Mouse (Mus musculus): ENCODE measurements at regions not wholly inside any gene's neighbourhood (a gene's known extent, or its start where the extent isn't known, plus 50 kb on each side); places are given as distances from the start of the nearest gene placed in this dataset.

DNA sequence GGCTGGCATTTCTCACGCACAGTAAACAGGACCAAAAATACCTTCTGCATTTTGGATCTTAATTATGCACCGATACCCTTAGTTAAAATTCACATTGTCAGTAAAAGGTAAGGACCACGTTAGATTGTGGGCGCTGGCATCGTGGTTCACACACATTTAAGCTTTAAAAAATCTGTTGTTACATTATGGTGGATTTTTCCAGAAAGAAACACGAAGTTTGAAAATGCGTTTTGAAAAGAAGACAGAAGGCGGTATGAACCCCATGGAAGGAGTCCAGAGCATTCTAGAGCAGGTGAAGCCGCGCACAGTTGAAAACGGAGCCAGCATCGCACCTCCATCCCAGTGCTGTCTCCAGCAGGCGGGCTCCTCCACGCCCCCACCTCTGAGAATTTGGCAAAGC is 94.6 kb upstream of the Zfp64 start:
- ATAC-seq (ENCODE audit: low FRiP score, low TSS enrichment) = no peak
- no peaks in the 10 kb centered on the region for H3K36me3 ChIP-seq (ENCODE audit: control insufficient read depth, insufficient read depth, low read length)
- H3K27me3 ChIP-seq (ENCODE audit: control insufficient read depth, insufficient read depth, low read length) = no peaks in the 10 kb centered on the region
- H3K9ac ChIP-seq (ENCODE audit: low read depth, low read length) = no peak overlapping the region
- no peak overlapping the region for H3K27ac ChIP-seq (ENCODE audit: low read depth, low read length)
- H3K4me3 ChIP-seq (ENCODE audit: low read length) = no peak overlapping the region
- H3K4me1 ChIP-seq (ENCODE audit: control insufficient read depth, insufficient read depth, low read length) = no peaks in the 10 kb centered on the region
- no peak overlapping the region for H3K4me2 ChIP-seq (replicated peaks; ENCODE audit: low read depth, low read length)
- no peaks in the 10 kb centered on the region for H3K9me3 ChIP-seq (ENCODE audit: control insufficient read depth, low read length)
- WGBS = 89% methylated on average over 14 of the region's 14 CpGs

DNA sequence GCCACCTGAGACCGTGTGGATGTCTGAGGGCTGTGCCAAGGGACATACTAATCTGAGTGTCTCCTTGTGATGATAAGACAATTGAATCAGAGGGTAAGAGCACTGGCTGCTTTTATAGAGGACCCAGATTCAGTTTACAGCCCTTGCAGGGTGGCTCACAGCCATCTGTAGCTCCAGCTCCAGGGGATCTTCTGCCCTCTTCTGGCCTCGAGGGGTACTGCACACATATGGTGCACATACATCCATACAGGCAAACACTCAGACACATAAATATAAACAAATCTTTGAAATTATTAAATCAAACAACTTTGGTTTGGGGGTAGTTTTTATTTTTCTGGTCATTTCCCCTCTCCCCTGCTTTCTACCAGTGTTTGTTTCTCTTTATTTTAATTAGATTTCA is 86.4 kb upstream of the Zfp64 start:
- H3K4me1 ChIP-seq (ENCODE audit: control insufficient read depth, insufficient read depth, low read length) = no peaks in the 10 kb centered on the region
- no peak overlapping the region for H3K4me2 ChIP-seq (replicated peaks; ENCODE audit: low read depth, low read length)
- 100% methylated on average over 2 of the region's 2 CpGs for WGBS
- no peak overlapping the region for H3K4me3 ChIP-seq (ENCODE audit: low read length)
- ATAC-seq (ENCODE audit: low FRiP score, low TSS enrichment) = no peak
- H3K27me3 ChIP-seq (ENCODE audit: control insufficient read depth, insufficient read depth, low read length) = no peaks in the 10 kb centered on the region
- no peaks in the 10 kb centered on the region for H3K36me3 ChIP-seq (ENCODE audit: control insufficient read depth, insufficient read depth, low read length)
- H3K9ac ChIP-seq (ENCODE audit: low read depth, low read length) = no peak overlapping the region
- H3K27ac ChIP-seq (ENCODE audit: low read depth, low read length) = no peak overlapping the region
- peaks cover 5% of the 10 kb centered on the region; the same call in 1 of the 2 replicates for H3K9me3 ChIP-seq (ENCODE audit: control insufficient read depth, low read length)

DNA sequence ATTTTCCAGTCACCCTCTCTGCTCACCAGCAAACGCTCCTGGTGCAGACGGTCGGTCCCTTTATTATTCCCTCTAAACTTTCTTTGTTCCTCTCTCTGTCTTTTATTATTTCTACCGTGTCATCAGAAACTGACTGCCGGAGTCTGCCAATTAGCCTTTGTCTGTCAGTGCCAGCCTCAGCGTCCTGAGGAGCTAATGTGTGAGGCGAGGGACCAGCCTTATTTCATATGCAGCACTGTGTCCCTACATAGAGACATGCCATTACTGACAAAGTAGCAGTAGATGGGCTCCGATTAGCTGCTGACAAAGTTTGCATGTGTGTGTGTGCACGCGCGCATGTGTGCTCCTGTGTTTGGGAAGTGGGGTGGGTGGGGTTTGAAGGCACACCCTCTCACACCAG is 82.6 kb upstream of the Zfp64 start:
- peaks cover 5% of the 10 kb centered on the region; the same call in 1 of the 2 replicates for H3K9me3 ChIP-seq (ENCODE audit: control insufficient read depth, low read length)
- H3K4me1 ChIP-seq (ENCODE audit: control insufficient read depth, insufficient read depth, low read length) = no peaks in the 10 kb centered on the region
- no peak overlapping the region for H3K27ac ChIP-seq (ENCODE audit: low read depth, low read length)
- ATAC-seq (ENCODE audit: low FRiP score, low TSS enrichment) = no peak
- no peaks in the 10 kb centered on the region for H3K36me3 ChIP-seq (ENCODE audit: control insufficient read depth, insufficient read depth, low read length)
- H3K27me3 ChIP-seq (ENCODE audit: control insufficient read depth, insufficient read depth, low read length) = no peaks in the 10 kb centered on the region
- no peak overlapping the region for H3K9ac ChIP-seq (ENCODE audit: low read depth, low read length)
- WGBS = 87% methylated on average over 11 of the region's 11 CpGs
- no peak overlapping the region for H3K4me2 ChIP-seq (replicated peaks; ENCODE audit: low read depth, low read length)
- no peak overlapping the region for H3K4me3 ChIP-seq (ENCODE audit: low read length)

DNA sequence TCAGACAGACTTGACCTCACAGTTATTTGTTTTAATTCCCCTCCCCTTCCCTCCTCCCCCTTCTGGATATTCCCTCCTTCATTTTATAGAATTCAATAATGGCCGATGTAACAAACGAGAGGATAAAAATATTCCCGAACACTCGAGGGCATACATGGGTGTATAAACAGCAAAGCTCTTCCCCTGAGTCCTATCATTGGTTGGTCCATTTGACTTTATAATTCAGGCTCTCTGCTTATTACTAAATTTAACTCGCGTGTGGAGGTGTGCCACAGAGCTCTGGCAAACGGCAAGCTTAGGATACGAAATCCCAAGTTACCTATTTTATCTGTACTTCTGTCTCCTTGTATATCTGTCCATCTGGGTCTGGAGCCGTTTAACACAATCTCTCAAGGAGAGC is 82.1 kb upstream of the Zfp64 start:
- H3K27me3 ChIP-seq (ENCODE audit: control insufficient read depth, insufficient read depth, low read length) = no peaks in the 10 kb centered on the region
- no peak for ATAC-seq (ENCODE audit: low FRiP score, low TSS enrichment)
- WGBS = 91% methylated on average over 9 of the region's 9 CpGs
- H3K4me2 ChIP-seq (replicated peaks; ENCODE audit: low read depth, low read length) = no peak overlapping the region
- H3K27ac ChIP-seq (ENCODE audit: low read depth, low read length) = no peak overlapping the region
- peaks cover 5% of the 10 kb centered on the region; the same call in 1 of the 2 replicates for H3K9me3 ChIP-seq (ENCODE audit: control insufficient read depth, low read length)
- no peaks in the 10 kb centered on the region for H3K4me1 ChIP-seq (ENCODE audit: control insufficient read depth, insufficient read depth, low read length)
- H3K36me3 ChIP-seq (ENCODE audit: control insufficient read depth, insufficient read depth, low read length) = no peaks in the 10 kb centered on the region
- H3K9ac ChIP-seq (ENCODE audit: low read depth, low read length) = no peak overlapping the region
- no peak overlapping the region for H3K4me3 ChIP-seq (ENCODE audit: low read length)

DNA sequence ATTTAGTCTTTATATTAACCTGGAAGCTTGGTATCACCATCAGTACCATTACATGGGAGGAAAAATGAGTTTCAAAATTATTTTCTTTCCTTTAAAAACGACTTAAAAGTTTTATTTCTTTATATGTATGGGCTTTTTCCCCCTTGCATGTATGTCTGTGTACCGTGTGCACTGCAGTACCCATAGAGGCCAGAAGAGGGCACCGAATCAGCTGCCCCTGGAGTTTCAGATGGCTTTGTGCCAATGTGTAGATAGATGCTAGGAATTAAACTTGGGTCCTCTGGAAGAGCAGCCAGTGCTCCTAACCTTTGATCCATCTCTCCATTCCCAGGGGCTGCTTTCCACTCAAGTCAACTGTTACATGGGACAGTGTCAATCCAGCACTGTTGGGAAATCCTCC is 79.9 kb upstream of the Zfp64 start:
- Histone ChIP-seq H3K4me3 (ENCODE audit: low read length) (no peak overlapping the region), H3K36me3 (ENCODE audit: control insufficient read depth, insufficient read depth, low read length) (no peaks in the 10 kb centered on the region), H3K4me1 (ENCODE audit: control insufficient read depth, insufficient read depth, low read length) (no peaks in the 10 kb centered on the region), H3K27ac (ENCODE audit: low read depth, low read length) (no peak overlapping the region), H3K9ac (ENCODE audit: low read depth, low read length) (no peak overlapping the region), H3K4me2 (replicated peaks; ENCODE audit: low read depth, low read length) (no peak overlapping the region), H3K9me3 (ENCODE audit: control insufficient read depth, low read length) (no peaks in the 10 kb centered on the region), H3K27me3 (ENCODE audit: control insufficient read depth, insufficient read depth, low read length) (no peaks in the 10 kb centered on the region)
- ATAC-seq (ENCODE audit: low FRiP score, low TSS enrichment) = no peak
- 33% methylated on average over 3 of the region's 3 CpGs for WGBS

DNA sequence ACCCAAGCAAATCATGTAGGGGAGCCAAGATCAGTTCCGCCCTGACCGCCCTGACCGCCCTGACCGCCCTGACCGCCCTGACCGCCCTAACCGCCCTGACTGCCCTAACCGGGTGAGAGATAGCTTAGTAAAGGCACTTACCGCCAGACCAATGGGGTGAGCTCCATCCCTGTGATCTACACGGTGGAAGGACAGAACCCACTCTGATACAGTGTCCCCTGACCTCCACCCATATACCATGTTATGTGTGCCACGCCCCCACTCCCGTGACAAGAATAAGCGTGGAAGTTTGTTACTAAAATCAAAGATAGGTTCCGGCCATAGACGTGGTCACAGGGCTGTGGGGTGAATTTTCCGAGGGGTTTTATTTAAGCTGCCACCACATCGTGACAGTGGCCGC is 78.6 kb upstream of the Zfp64 start:
- H3K4me1 ChIP-seq (ENCODE audit: control insufficient read depth, insufficient read depth, low read length) = no peaks in the 10 kb centered on the region
- no peak overlapping the region for H3K27ac ChIP-seq (ENCODE audit: low read depth, low read length)
- no peaks in the 10 kb centered on the region for H3K36me3 ChIP-seq (ENCODE audit: control insufficient read depth, insufficient read depth, low read length)
- H3K9me3 ChIP-seq (ENCODE audit: control insufficient read depth, low read length) = peaks cover 4% of the 10 kb centered on the region; the same call in 1 of the 2 replicates
- no peak overlapping the region for H3K4me2 ChIP-seq (replicated peaks; ENCODE audit: low read depth, low read length)
- no peak for ATAC-seq (ENCODE audit: low FRiP score, low TSS enrichment)
- 60% methylated on average over 18 of the region's 18 CpGs for WGBS
- H3K27me3 ChIP-seq (ENCODE audit: control insufficient read depth, insufficient read depth, low read length) = no peaks in the 10 kb centered on the region
- no peak overlapping the region for H3K9ac ChIP-seq (ENCODE audit: low read depth, low read length)
- H3K4me3 ChIP-seq (ENCODE audit: low read length) = no peak overlapping the region

DNA sequence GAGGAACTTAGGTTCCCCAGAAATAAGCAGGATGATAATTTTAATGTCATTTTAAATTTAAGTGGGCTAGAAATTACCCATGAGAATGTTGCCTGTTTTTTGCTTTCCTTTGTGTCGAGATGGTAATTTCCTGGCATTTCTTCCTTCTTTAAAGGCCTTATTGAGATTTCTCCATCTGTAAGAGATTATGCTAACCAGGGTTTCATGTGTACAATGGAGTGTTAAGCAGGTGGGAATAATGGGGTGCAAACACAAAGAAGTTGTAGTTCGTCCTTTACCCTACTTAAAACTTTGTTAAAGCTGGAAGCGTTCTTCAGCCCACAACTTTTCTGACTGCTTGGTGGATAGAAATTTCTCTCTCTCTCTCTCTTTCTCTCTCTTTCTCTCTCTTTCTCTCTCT is 77.8 kb upstream of the Zfp64 start:
- no peak overlapping the region for H3K4me2 ChIP-seq (replicated peaks; ENCODE audit: low read depth, low read length)
- H3K27me3 ChIP-seq (ENCODE audit: control insufficient read depth, insufficient read depth, low read length) = no peaks in the 10 kb centered on the region
- WGBS = 84% methylated on average over 3 of the region's 3 CpGs
- H3K27ac ChIP-seq (ENCODE audit: low read depth, low read length) = no peak overlapping the region
- no peak overlapping the region for H3K4me3 ChIP-seq (ENCODE audit: low read length)
- H3K9me3 ChIP-seq (ENCODE audit: control insufficient read depth, low read length) = peaks cover 4% of the 10 kb centered on the region; the same call in 1 of the 2 replicates
- no peak for ATAC-seq (ENCODE audit: low FRiP score, low TSS enrichment)
- no peak overlapping the region for H3K9ac ChIP-seq (ENCODE audit: low read depth, low read length)
- no peaks in the 10 kb centered on the region for H3K36me3 ChIP-seq (ENCODE audit: control insufficient read depth, insufficient read depth, low read length)
- H3K4me1 ChIP-seq (ENCODE audit: control insufficient read depth, insufficient read depth, low read length) = no peaks in the 10 kb centered on the region

DNA sequence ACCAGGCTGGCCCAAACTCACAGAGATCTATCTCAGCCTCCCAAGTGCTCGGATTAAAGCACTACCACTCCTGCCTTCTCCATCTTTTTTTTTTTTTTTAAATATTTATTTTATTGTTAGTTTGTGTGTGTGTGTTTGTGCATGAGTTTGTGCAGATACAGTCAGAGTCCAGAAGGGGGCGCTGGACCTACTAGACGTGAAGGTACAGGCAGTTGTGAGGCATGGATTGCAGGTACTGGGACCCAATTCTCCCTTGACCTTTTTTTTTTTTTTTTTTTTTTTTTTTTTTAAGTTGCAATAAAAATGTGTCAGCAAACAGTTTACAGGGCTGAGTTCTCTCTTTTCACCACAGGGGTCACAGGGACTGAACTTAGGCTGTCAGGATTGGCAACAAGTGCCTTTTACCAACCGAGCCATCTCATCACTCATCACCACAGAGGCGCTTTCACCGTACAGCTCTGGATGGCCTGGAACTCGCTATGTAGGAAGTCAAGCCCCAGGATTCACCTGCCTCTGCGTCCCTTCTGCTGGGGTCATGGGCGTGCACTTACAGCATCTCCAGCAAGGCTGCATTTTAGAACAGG is 73.2 kb upstream of the Zfp64 start:
- WGBS = 72% methylated on average over 9 of the region's 9 CpGs

DNA sequence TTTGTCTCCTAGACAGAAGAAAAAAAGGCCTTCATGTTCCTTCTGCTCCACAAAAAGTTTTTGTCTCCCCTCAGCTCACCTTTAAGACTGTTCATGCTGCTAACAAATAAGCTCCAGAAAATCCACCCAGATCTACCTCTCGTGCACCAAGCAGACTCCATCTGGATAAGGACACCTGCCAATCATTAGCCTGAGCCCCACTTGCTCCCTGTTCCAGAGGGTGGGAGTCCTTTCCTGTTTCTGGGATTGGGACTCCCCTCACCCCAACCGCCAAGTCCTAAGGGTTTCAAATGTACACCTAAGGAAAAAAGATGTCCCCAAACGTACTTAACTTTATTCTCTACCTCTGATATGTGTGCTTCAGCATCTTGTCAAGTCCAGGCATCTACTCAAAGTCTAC is 63.6 kb upstream of the Zfp64 start:
- 73% methylated on average over 3 of the region's 3 CpGs for WGBS
- Histone ChIP-seq H3K9ac (ENCODE audit: low read depth, low read length) (no peak overlapping the region), H3K9me3 (ENCODE audit: control insufficient read depth, low read length) (no peaks in the 10 kb centered on the region), H3K4me1 (ENCODE audit: control insufficient read depth, insufficient read depth, low read length) (no peaks in the 10 kb centered on the region), H3K4me3 (ENCODE audit: low read length) (no peak overlapping the region), H3K36me3 (ENCODE audit: control insufficient read depth, insufficient read depth, low read length) (no peaks in the 10 kb centered on the region), H3K27me3 (ENCODE audit: control insufficient read depth, insufficient read depth, low read length) (no peaks in the 10 kb centered on the region), H3K4me2 (replicated peaks; ENCODE audit: low read depth, low read length) (no peak overlapping the region), H3K27ac (ENCODE audit: low read depth, low read length) (no peak overlapping the region)
- no peak for ATAC-seq (ENCODE audit: low FRiP score, low TSS enrichment)

More for the DNA sequence above, 73.2 kb upstream of the Zfp64 start:
- Histone ChIP-seq H3K27me3 (ENCODE audit: control insufficient read depth, insufficient read depth, low read length) (no peaks in the 10 kb centered on the region), H3K9ac (ENCODE audit: low read depth, low read length) (no peak overlapping the region), H3K36me3 (ENCODE audit: control insufficient read depth, insufficient read depth, low read length) (no peaks in the 10 kb centered on the region), H3K9me3 (ENCODE audit: control insufficient read depth, low read length) (peaks cover 4% of the 10 kb centered on the region; the same call in 1 of the 2 replicates), H3K4me2 (replicated peaks; ENCODE audit: low read depth, low read length) (no peak overlapping the region), H3K4me3 (ENCODE audit: low read length) (no peak overlapping the region), H3K27ac (ENCODE audit: low read depth, low read length) (no peak overlapping the region), H3K4me1 (ENCODE audit: control insufficient read depth, insufficient read depth, low read length) (no peaks in the 10 kb centered on the region)
- ATAC-seq (ENCODE audit: low FRiP score, low TSS enrichment) = no peak

All from kidney, embryonic 14.5 days (tissue).